Mouse (Mus musculus) liver, embryonic 16.5 days (tissue): ENCODE results near the gene Tuba1a. TPM values are rescaled to one million over a fixed set of nuclear protein-coding genes. Genes with fewer than 3 reads are reported as not detected.

Source experiments
- polyA plus RNA-seq: library from polyadenylated mRNA; unstranded; fragments of >200 nt; fragmentation: Nextera tagmentation; extraction: Ambion mirVana; gene quantifications from 2 replicates; pipeline ENCODE4 v1.2.1, GENCODE M21; 2015

Gene Tuba1a
- polyA plus RNA-seq, 1 experiment from 2014 or later = 57.9 TPM

Other genes with a start within 250 kb of the Tuba1a start
- not detected in 2 replicates for gene Ccdc65, start 245.5 kb downstream of the Tuba1a start, polyA plus RNA-seq
- gene Fkbp11, start 225.5 kb downstream of the Tuba1a start, polyA plus RNA-seq = 172 and 182 TPM in 2 replicates
- gene Arf3, start 190.5 kb downstream of the Tuba1a start, polyA plus RNA-seq = 10.5 and 12.0 TPM in 2 replicates
- gene Wnt10b, start 175.6 kb downstream of the Tuba1a start, polyA plus RNA-seq = not detected in 2 replicates
- not detected in 2 replicates for gene Wnt1, start 163.8 kb downstream of the Tuba1a start, polyA plus RNA-seq
- gene Ddn, start 144.2 kb downstream of the Tuba1a start, polyA plus RNA-seq = not detected in 2 replicates
- gene Prkag1, start 122.2 kb downstream of the Tuba1a start, polyA plus RNA-seq = 86.8 and 90.6 TPM in 2 replicates
- 3.9 and 4.0 TPM in 2 replicates for gene Kmt2d, start 82.5 kb downstream of the Tuba1a start, polyA plus RNA-seq
- 2.9 and 3.4 TPM in 2 replicates for gene Rhebl1, start 59.2 kb downstream of the Tuba1a start, polyA plus RNA-seq
- gene Dhh, start 55.2 kb downstream of the Tuba1a start, polyA plus RNA-seq = 0.11 TPM in 2 replicates
- gene Lmbr1l, start 35.5 kb downstream of the Tuba1a start, polyA plus RNA-seq = 4.4 and 4.6 TPM in 2 replicates
- gene Tuba1b, start 19.1 kb downstream of the Tuba1a start, polyA plus RNA-seq = 934 and 938 TPM in 2 replicates
- gene Gm49450, start 152 bp downstream of the Tuba1a start, polyA plus RNA-seq = not detected in 2 replicates
- 251 and 260 TPM in 2 replicates for gene Tuba1c, start 76.2 kb upstream of the Tuba1a start, polyA plus RNA-seq
- gene Prph, start 101.5 kb upstream of the Tuba1a start, polyA plus RNA-seq = 0.86 and 1.1 TPM in 2 replicates
- 13.3 and 15.2 TPM in 2 replicates for gene Troap, start 120.9 kb upstream of the Tuba1a start, polyA plus RNA-seq
- gene C1ql4, start 134.1 kb upstream of the Tuba1a start, polyA plus RNA-seq = not detected in 2 replicates
- gene Dnajc22, start 139.5 kb upstream of the Tuba1a start, polyA plus RNA-seq = 18.5 and 19.2 TPM in 2 replicates
- 5.5 and 6.0 TPM in 2 replicates for gene Spats2, start 172.2 kb upstream of the Tuba1a start, polyA plus RNA-seq